Mouse (Mus musculus) thymus, postnatal 25 days (tissue): ENCODE data around the gene Top2a.

Experiments
- DNase-seq: peaks from one replicate; pipeline ENCODE4 v3.0.0; 2022

The Top2a gene

DNA sequence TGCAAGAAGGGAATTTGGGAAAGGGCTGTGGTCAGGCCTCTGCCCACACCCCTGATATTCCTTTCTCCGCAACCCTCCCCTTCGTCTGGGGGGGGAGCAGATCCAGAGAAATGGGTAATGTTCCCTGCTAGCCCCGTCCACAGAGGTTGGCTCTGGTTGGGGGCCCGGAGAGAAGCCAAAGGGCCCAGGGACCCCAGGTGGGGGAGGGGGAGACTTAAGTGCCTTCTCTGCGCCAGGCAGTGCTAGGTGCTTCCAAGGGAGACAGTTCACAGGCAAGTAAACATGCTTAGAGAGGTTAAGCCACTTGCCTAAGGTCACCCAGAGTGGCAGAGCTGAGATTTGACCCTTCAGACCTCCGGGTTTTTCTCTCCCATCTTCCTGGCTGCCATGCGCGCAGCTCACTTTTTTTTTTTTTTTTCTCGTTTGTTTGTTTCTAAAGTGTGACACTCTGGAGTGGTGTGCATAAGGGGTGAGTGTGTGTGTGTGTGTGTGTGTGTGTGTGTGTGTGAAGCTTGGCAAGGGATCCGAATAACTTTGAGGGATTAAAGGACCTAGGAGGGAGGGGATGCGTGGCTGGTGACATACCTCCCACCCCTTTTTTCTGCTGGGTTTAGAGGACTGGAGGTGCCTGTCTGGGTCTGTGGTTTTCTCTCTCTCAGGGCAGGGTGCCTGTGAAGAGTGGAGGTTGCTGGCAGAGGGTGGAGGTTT is 78.9 kb downstream of the Top2a start:
- DNase-seq: peak; percentile 72

DNA sequence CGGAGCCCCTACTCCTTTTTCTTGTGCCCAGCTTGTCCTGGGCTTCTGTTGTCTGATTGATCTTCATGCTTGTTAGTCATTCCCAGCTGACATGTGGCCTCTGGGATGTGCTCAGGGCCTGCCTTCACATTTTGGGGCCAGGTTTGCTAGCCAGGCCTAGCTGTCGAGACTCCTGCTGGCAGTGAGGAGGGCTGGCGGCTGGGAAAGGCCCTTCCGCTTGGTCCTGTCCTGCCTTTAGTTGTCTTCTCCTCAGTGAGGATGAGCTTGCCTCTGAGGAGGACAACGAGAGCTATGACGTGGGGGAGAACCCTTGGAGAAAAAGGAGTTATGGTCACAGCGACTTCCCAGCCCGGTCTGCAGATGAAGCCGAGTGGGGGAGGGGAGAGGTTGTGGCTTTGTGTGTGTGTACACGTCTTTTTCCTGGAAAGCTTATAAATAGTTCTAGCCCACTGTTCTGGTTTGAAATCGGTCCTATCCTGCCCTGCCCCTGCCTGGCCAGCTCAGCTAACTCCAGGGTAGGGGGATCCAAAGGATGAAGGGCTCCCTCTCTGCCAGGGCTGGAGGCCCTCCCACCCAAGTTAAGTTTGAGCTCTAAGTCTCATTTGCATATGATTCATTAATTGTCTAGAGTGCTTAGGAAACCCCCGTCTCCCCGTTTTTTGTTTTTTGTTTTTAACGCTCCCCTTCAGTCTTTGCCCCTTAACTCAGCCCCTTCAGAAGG is 80.1 kb downstream of the Top2a start:
- DNase-seq: no peak
